Mouse (Mus musculus): ENCODE measurements around the gene M1ap.

The M1ap gene

GRCm38 (mm10) chr6:83077630-83078323, 131.1 kb downstream of the M1ap start, which contains the start of gene Pcgf1:
Pcgf1 (plus strand) TSS chr6:83077869.
- no peak for DNase-seq

DNA sequence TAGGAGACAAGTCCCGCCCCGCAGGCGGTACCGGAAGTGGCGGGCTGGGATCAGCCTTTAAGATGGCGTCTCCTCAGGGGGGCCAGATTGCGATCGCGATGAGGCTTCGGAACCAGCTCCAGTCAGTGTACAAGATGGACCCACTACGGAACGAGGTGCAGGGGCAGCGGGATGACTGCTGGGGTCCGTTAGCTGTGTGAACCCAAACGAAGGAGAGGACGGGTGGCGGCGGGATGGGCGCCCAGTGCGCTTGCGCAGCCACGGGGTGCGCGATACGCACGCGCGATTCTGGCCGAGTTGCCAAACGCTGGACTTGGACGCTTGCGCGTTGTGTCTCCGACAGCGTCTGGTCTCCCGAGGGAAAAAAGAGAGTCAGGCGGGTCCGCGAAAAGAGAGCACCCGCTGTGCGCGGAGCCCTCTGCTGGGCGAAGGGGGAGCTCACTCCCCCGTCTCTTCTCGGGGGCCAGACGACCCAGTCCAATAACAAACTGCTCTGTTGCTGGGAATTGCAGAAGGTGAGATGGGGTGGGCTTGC, 131.7 kb downstream of the M1ap start:
- DNase-seq, result peak; percentile 100

Data from kidney, postnatal 10 days (tissue).